Mouse (Mus musculus) CH12F3 (cell line): ENCODE measurements around the gene Tbl1x.

ENCODE experiments used
- in situ Hi-C: fragments of 300-500 bp; cut with MboI; formaldehyde crosslinking; loops from 2 replicates; pipeline ENCODE4 v1.14.3; 2020; ENCODE audit warnings: low sequenced_read_pairs

Tbl1x gene

GRCm38 (mm10) chrX:77544003-77544402, 33.2 kb downstream of the Tbl1x start:
- in situ Hi-C loops, result no loop called here

- in situ Hi-C loops, result no loop called here
Measured at GRCm38 (mm10) chrX:77544550-77544949, 33.7 kb downstream of the Tbl1x start.

GRCm38 (mm10) chrX:77545362-77546078, 34.7 kb downstream of the Tbl1x start:
- in situ Hi-C loops, result no loop called here

- in situ Hi-C loops, result no loop called here
Measured at GRCm38 (mm10) chrX:77546448-77546847, 35.6 kb downstream of the Tbl1x start.

GRCm38 (mm10) chrX:77548951-77549350, 38.1 kb downstream of the Tbl1x start:
- in situ Hi-C loops, result no loop called here

GRCm38 (mm10) chrX:77550388-77550787, 39.6 kb downstream of the Tbl1x start:
- in situ Hi-C loops, result no loop called here

GRCm38 (mm10) chrX:77551306-77551705, 40.5 kb downstream of the Tbl1x start:
- in situ Hi-C loops, result no loop called here

GRCm38 (mm10) chrX:77552088-77552487, 41.3 kb downstream of the Tbl1x start:
- in situ Hi-C loops, result no loop called here

GRCm38 (mm10) chrX:77555985-77556384, 45.2 kb downstream of the Tbl1x start:
- in situ Hi-C loops, result no loop called here

- in situ Hi-C loops, result no loop called here
Measured at GRCm38 (mm10) chrX:77559199-77559881, 48.5 kb downstream of the Tbl1x start.

GRCm38 (mm10) chrX:77563616-77564015, 52.8 kb downstream of the Tbl1x start:
- in situ Hi-C loops, result no loop called here

GRCm38 (mm10) chrX:77566739-77567138, 55.9 kb downstream of the Tbl1x start:
- in situ Hi-C loops, result no loop called here

GRCm38 (mm10) chrX:77568013-77568412, 57.2 kb downstream of the Tbl1x start:
- in situ Hi-C loops, result no loop called here

GRCm38 (mm10) chrX:77573743-77574142, 62.9 kb downstream of the Tbl1x start:
- in situ Hi-C loops, result no loop called here

- in situ Hi-C loops, result no loop called here
Measured at GRCm38 (mm10) chrX:77577108-77577507, 66.3 kb downstream of the Tbl1x start.

GRCm38 (mm10) chrX:77578172-77578571, 67.4 kb downstream of the Tbl1x start:
- in situ Hi-C loops, result no loop called here

GRCm38 (mm10) chrX:77579964-77580363, 69.2 kb downstream of the Tbl1x start:
- in situ Hi-C loops, result no loop called here

- in situ Hi-C loops, result no loop called here
Measured at GRCm38 (mm10) chrX:77585974-77586373, 75.2 kb downstream of the Tbl1x start.

- in situ Hi-C loops, result no loop called here
Measured at GRCm38 (mm10) chrX:77594670-77595224, 83.9 kb downstream of the Tbl1x start.

- in situ Hi-C loops, result no loop called here
Measured at GRCm38 (mm10) chrX:77597674-77598073, 86.9 kb downstream of the Tbl1x start.

GRCm38 (mm10) chrX:77598736-77599135, 87.9 kb downstream of the Tbl1x start:
- in situ Hi-C loops, result no loop called here
